Mouse (Mus musculus) liver, adult 2 months (tissue): ENCODE measurements around the gene Pnmal2.

ENCODE experiments used
- CTCF ChIP-seq: fragments of 200-500 bp; IDR thresholded peaks from 2 replicates; pipeline ENCODE4 v1.5.1; 2011; ENCODE audit warnings: low read depth, low read length, control low read depth
- POLR2A ChIP-seq: fragments of 200-500 bp; IDR thresholded peaks from 2 replicates; pipeline ENCODE4 v1.6.1; 2011; ENCODE audit warnings: low read length, control low read depth; ENCODE audit not compliant: insufficient read depth; ENCODE audit errors: extremely low read depth

- no peak for TF ChIP-seq POLR2A
- no peak for TF ChIP-seq CTCF
Observed at GRCm38 (mm10) chr7:16915461-16916340, 28.8 kb upstream of the Pnmal2 start.
